Mouse (Mus musculus): ENCODE results near the gene Zfpl1.

Gene Zfpl1

DNA sequence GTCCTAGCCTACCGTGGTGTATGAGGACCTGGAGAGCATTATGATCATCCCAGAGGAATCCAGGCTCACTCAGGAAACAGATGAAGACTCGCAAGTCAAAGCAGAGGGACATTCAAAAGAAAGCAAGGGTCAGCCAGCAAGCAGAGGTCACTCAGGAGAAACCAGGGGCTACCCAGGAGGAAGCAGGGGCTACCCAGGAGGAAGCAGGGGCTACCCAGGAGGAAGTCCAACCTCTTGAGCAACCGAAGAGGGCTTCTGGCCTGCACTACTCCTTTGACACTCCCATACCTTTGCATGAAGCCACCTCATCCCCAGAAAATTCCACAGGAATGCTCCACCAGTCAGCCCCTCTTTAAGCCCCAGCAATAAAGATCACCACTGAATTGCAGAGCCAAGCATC, 13.1 kb upstream of the Zfpl1 start:
- no peak for DNase-seq (ENCODE audit: low read depth)

DNA sequence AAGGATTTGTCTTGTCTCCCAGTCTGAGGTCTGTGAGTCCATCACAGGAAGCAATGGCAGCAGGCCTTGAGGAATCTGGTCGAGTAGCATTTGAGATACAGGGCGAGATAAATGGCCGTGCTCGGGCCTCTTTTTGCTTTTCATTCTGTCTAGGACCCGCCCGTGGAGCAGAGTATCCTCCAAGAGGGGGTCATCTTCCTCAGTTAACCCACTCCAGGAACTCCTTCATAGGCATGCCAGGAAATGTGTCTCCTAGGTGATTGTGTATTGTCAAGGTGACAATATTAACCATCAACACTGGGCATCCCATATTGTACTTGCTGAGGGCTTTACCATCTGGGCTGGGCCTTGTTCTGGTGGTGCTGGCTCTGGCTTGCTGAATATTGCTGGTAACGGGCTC, 9.4 kb upstream of the Zfpl1 start, which contains the start of gene AC131692.1:
TSS of gene AC131692.1 (plus strand) at position 301 of the 400 bp plus-strand sequence.
- no peak for DNase-seq (ENCODE audit: low read depth)

DNA sequence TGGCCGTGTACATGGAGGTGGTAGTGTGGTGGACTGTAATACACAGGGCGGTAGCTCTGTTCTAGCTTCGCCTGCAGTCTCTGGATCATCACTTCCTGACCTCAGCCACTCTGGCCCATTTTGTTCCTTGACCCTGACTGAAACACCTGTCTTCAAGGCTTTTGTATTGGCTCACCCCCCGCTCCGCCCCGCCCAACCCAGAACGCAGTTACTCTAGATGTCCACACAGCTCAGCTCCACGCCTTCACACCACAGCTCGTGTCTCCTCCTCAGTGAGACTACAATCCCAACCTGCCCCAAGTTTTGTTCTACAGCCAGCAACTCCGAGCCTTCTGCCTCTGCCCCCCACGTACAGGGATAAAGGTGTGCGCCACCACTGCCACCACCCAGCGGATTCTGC, 4.1 kb upstream of the Zfpl1 start:
- DNase-seq (ENCODE audit: low read depth): no peak

DNA sequence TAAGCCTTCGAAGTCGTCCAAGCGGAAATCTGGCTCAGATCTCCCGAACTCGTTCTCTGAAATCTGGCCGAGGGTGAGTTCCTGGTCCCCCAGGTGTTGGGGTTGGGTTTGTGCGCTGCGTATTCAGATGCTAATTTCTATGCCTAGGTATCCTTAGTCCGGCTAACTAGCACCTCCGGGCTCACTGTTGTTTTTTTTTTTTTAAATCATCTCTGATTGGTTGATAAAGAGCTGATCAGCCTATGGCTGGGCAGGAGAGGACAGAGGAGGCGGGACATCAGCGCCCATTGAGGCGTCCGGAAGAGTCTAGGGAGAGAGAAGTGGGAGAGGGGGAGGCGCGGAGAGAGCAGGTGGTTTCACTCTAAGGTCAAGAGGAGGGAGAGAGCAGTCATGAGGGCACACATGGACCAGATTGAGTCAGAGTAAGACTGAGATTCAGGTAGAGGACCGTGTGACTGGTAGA, 692 bp upstream of the Zfpl1 start:
- no peak for DNase-seq (ENCODE audit: low read depth)

DNA sequence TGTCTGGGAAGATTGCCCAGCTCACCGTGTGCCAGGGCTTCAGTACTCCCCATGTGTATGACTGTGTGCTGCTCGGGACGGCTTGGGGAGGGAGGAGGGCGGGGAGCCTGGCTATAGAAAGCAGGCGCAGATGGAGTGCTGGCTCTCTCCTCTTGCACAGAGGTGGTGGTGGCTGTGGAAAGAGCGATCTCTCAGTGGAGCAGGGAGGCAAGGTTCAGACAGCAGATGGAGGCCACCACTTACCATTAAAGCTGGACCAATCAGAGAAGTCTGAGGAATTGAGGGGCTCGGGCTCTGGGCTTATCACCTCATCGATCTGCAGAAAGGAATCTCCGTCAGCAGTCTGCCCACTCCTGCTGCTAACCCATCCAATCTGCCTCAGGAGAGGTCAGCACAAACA, 2.6 kb downstream of the Zfpl1 start, which contains the start of gene Gm28374:
TSS of gene Gm28374 (minus strand) at position 101 of the 400 bp plus-strand sequence.
- no peak for DNase-seq (ENCODE audit: low read depth)

DNA sequence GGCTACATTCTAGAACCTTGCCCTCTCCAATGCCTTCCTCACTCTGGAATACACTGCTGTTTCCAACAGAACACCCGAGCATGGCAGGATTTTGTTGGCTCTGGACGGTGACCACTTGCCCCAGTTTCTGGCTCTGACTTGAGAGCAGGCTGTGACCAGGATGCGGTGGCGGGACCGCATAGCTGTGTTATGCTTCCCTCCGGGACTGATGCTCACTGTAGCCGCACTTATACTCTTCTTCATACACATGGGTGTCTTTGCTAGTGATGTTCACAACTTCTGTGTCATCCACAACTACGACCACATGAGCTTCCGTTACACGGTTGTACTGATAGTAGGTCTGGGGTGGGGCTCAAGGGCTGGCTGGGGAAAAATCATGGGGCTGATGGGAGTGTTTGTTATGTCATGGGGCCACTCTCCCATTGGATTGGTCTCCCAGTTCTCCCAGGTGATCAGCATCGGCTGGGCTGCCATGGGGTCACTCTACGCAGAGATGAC, 4.7 kb downstream of the Zfpl1 start, which contains the start of gene Tmem262:
TSS of gene Tmem262 (plus strand) at position 51 of the 498 bp plus-strand sequence.
- DNase-seq (ENCODE audit: low read depth): no peak

DNA sequence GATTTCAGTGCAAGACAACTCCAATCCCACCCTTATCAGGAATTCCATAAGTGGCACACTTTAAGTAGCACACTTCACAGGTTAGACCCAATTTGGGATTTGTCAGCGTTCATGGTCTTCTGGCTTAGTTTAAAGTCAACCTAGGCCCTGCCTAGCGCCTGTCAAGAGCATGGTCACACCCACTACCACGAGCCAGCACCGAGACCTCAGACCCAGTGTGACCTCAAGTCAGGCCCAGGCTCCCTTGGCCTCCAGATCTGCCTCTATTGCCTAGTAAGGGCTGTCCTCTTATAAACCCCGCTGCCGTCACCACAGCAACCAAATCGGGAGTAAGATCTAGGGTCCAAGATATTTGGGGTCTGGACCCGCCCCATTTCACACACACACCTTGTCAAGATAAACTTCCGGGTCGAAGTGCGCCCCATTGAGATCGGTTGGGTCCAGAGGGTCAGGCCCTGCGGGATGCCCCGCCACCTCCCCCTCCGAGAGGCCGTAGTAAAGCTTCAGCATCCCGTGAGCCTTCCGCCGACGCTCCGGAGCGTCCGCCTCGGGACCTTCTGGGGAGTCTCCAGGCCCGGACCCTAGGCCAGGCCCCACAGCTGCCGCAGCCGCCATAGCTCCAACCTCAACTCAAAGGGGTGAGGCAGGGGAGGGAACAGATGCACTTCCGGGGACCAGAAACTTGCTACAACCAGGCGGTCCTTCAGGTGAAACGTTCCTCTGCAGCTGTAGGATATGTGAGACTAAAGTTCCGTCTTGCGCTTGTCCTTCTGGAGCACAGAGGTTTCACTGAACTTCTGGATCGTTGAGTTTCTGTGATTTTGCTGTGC, 8.0 kb downstream of the Zfpl1 start, which contains the start of gene Vps51:
TSS of gene Vps51 (minus strand) at position 668 of the 830 bp plus-strand sequence.
- DNase-seq (ENCODE audit: low read depth): peak; percentile 89

DNA sequence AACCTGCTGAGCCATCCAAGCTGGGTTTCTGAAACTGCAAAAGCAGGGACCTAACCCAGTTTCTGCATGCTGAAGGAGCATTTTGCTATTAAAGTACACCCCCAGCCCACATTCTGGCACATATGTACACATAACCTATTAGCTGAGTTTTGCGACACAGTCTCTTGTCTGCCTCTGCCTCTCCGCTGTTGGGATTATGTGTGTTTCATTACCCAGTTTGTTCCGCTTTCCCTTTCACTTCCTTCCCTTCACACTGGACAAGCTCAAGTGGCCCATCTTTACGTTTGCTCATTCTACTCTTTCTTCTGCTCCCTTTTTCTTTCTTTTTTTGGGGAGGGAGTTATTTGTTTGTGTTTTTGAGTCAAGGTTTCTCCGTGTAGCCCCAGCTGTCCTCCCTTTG, 10.9 kb downstream of the Zfpl1 start:
- DNase-seq (ENCODE audit: low read depth): no peak

DNA sequence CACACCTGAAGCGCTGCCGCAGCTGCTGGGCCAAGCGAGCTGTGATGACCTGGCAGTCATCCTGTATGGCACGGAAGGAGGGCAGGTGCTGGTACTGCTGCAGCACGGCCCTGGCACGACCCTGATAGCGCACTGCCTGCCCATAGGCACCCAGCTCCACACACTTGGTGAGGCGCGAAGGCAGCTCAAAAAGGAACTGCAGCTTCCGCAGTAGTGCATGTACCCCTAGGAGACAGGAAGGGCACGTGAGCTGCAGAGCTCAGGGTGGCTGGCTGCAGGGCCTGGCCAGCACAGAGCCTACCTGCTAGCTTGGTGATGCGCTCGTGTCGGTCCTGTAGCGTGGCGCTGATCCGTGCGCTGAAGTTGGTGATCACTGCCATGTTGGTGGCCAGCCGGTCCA, 13.5 kb downstream of the Zfpl1 start:
- DNase-seq (ENCODE audit: low read depth): no peak

DNA sequence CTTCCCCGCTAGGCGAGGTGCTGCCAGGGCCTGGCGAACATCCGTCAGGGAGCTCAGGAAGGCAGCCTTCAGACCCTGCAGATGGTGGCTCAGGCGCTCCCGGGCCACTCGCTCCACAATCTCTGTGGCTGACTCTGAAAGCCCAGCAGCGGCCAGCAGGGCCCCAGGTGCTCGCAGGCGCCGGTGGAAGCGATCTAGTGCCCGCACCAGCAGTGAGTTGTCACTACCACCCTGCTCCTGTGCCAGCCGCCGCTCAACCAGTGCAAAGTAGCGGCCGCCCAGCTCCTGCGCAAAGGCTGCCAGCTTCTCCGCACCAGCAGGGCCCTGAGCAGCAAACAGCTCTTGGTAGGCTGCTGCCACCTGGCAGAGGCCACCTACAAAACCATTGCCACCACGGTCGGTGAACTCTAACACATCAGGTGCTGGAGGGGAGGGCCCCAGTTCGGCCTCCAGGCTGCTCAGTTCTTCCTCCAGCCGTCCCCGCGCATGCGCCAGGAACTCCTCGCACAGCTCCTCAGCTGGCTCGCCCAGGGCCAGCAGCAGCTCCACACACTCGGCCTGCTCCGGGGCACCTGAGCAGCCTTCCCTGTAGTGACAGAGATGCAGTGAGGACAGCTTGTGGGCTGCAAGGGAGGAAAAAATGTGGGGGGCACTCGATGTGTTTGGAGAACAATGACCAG, 14.0 kb downstream of the Zfpl1 start:
- no peak for DNase-seq (ENCODE audit: low read depth)

DNA sequence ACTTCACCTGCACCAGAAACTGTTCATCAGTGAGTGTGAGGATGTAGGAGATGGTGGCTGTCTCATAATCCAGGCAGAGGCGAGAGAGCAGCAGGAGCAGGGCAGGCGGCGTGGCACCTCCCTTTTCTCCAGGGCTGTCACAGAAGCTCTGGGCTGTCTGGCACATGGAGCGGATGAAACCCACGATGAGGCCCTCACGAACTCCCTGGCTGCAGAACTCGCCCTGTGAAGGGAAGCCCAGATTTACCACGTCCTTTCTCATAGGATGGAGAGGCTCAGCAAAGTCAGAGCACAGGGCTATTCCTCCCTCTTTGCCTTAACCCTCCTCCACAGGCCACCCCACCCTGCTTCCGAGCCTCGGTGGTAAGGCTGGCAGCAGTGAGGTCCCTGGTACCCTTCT, 14.9 kb downstream of the Zfpl1 start:
- no peak for DNase-seq (ENCODE audit: low read depth)

DNA sequence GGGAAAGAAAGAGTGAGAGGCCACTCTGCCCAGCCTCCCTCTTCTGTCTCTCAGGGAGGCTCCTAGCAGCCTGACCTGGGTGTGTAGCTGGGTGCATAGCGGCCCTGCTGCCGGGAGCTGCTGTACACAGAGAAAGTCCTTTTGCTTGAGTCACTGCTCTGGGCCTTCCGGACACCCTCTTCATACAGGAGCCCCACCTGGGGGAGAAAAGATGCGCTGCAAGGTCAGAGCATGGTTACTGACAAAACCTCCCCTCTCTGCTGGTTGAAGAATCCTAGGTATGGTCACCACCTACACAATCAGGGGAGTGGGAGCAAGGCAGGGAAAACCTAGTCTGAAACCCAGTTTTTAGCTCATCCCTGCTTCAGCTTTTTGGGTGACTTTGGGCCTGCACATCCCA, 15.8 kb downstream of the Zfpl1 start:
- no peak for DNase-seq (ENCODE audit: low read depth)

DNA sequence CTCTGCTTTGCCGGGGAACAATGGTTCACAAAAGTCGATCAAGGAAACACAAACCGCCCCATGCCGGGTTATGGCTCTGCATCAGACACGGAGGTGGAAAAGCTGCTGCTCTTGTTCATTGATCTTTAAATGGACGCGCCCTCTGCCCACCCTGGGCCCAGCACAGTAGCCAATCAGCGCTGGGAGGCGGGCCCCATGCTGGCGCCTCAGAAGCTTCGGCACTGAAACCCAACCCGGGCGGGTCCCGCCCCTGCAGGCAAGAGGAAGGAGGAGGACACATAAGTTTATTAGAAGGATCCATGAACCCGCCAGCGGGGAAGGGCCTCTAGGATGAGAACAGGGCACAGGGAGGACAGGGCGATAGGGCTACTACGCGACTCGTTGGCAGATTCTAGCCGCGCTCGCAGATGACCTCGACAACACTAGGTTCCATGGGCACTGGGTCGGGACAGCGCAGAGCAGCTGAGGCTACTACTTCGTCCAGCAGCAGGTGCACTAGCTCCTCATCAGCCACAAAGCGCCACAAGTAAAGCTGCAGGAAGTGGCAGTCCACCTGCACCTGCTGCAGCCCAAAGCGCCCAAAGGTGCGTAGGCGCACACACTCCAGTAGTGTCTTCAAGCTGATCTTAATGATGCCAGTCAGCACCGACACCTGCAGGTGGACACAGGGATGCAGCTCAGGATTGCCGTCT, 16.9 kb downstream of the Zfpl1 start, which contains the start of gene Tm7sf2:
TSS of gene Tm7sf2 (minus strand) at position 650 of the 692 bp plus-strand sequence.
- DNase-seq (ENCODE audit: low read depth): peak; percentile 88

DNA sequence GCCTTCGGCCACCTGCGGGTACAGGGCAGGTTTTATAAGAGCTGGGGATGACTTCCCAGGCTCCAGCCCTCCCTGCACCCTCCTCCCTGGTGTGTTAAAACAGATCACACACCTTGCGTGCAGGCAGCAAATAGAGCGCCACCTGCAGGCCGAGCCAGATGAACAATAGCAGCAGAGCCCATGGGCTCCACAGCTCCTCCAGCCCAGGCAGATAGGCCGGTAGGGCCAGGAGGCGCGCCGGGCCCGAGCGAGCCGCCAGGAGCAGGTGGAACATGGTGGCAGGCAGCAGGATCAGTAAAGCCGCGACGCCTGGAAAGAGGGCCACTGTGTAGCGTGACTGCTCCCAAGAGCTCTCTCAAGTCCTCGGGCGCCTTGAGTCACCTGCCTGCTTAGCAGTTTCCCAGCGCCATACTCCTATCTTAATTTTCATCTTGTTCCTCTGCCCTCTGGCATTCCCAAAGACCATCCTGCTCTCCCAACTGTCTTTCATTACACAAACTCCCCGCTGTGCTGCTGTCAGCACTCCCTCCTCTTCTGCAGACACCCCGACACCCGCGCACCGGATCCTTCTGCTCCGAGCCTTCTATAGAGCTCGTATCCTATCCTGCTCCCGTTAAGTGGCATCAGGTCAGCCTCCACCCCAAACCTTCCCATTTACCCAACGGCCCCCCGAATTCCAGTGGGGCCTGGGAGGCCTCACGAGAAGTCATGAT, 17.6 kb downstream of the Zfpl1 start:
- DNase-seq (ENCODE audit: low read depth): peak; percentile 89

DNA sequence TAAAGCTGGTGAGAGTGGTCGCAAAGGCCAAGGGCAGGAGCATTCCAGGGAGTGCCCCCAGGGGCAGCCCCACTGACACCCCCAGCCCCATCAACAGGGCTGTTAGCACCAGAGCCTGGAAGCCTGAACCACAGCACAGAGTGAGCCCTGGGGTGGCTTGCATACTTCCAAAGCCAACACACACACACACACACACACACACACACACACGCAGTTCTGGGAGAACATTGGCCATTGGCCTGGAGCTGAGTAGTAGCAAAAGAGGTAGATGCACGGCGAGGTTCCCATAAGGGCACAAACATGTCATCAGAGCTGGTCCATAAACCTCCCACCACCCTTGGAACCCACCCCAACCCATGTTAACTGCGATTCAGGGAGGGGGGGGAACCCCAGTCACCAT, 18.2 kb downstream of the Zfpl1 start:
- no peak for DNase-seq (ENCODE audit: low read depth)

DNA sequence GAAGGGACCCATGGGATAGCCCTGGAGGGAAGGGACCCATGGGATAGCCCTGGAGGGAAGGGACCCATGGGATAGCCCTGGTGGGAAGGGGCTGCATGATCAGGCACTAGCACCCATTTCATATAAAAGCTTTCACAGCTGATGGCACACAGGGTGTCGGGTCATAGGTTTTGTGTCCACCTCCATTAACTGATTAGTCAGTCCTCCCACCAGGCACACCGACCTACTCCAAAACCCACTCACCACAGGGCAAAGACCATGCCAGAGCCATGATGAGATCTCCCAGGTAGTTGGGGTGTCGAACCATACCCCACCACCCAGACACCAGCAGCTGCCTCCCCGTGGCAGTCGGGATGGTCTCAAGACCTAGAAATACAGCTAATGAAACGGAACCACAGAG, 21.7 kb downstream of the Zfpl1 start:
- no peak for DNase-seq (ENCODE audit: low read depth)

DNA sequence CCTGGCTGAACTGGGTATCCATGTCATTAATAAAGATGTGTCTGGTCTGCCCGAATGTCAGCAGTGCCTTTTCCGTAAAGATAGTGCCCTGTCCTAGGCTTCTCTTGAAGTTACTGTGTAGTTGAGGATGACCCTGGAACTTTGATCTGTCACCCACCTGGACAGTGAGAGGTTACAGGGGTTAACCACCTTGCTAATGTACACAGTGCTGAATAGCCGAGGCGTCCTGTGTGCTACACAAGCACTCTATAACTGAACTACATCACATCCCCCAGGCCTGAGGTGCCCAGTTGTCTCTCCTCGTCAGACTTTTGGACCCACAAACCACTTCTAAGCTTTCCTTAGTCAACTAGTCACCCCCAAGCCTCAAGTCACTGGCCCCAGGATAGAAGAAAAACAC, 22.3 kb downstream of the Zfpl1 start:
- DNase-seq (ENCODE audit: low read depth): no peak

DNA sequence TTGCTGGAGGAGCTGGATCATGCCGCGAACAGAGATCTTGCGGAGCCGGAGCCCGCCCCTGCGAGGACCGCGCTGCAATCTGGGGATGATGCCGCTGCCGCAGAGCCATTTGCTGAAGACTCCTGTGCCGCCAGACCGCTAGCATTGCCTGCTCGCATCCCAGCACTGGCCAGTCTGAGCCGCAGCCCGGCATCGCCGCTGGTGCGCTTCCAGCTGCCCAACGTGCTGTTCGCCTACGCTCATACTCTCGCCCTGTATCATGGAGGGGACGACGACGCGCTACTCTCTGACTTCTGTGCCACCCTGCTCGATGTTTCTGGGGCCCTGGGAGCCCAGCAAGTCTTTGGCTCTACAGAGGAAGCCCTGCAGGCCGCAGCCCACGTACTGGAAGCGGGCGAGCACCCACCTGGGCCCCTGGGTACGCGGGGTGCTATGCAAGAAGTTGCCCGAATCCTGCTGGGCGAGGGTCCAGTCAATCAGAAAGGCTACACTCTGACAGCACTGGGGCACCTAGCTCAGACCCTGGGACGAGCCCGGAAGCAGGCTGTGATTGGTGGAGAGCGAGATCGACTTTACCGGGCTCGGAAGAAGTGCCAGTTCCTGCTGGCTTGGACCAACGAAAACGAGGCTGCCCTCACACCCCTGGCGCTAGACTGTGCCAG, 23.0 kb downstream of the Zfpl1 start:
- no peak for DNase-seq (ENCODE audit: low read depth)

DNA sequence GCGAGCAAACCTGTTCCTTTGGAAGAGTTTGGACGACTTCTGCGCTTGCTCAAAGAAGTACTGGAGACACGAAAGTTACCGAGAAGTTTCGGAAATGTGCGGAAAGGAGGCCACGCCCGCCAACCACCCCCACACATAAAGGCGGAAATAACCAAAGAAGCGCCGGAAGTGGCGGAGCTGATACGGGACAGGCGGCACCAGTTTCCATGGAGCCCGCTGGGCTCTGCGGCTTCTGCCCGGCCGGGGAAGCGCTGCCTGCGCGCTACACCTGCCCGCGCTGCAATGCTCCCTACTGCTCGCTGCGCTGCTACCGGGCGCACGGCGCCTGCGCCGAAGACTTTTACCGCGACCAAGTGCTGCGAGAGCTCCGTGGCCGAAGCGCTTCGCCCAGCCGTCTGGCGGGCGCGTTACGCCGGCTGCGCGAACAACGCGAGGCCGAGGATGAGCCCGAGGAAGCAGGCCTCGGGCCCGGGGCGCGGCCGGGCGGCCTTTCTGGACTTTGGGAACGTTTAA, 23.7 kb downstream of the Zfpl1 start, which contains the start of gene Znhit2:
TSS of gene Znhit2 (plus strand) at position 172 of the 513 bp plus-strand sequence.
- peak; percentile 92 for DNase-seq (ENCODE audit: low read depth)

DNA sequence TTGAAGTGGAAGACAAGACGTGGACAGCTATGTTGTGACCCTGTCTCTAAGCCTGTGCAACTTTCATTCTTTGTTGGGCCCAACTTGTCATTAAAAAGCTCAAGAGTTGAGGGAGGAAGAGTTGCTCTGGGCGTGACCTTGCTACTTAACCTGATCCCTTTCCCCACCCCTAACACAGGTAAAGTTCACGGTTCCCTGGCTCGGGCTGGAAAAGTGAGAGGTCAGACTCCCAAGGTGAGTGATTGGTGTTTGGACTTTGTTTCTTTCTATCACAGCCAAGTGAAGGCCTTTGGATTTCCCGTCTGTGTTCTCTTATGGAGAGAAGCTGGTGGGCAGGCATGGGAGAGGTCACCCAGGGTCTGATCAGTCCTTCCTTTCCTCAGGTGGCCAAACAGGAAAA, 25.8 kb downstream of the Zfpl1 start:
- DNase-seq (ENCODE audit: low read depth): no peak

DNA sequence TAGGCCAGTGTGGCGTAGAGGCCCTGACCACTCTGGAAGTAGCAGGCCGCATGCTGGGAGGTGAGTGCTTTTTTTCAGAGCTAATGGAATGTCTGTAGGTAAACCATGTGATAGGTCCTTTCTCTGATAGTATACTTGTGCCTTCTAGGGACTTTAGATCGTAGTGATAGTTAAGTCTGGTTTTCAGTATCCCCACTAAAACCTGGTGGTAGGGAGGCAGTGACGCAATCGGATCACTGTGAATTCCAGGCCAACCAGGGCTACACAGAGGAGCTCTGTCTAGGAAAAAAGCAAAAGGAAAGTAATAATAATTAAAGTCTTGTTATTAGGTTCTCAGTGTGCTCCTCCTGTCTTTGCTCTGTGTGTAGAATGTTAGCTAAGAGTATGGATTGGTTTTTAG, 26.2 kb downstream of the Zfpl1 start:
- no peak for DNase-seq (ENCODE audit: low read depth)

Data from c-Kit-positive CD71-negative TER-119-negative erythroid progenitor cells, embryonic 14.5 days (primary cell).